Comparison of ENCODE assay signal across 8 mouse cellular contexts in genomic region chr17:35590410-35591218, GRCm38 (mm10). TPM values are rescaled to one million over a fixed set of nuclear protein-coding genes. Genes with fewer than 3 reads are reported as not detected.
DNase-seq lines count a peak whose midpoint lies in the region; ATAC-seq and TF ChIP-seq lines count a peak whose summit lies in the region.

No protein-coding gene starts in this region.

- no peak overlapping the region for H3K4me3 ChIP-seq in limb, embryonic 13.5 days
- H3K4me3 ChIP-seq in myocyte = no peak overlapping the region

- 0 out of 2 replicates have a peak, but pooled peaks cover 5% of the 10 kb centered on the region for H3K4me1 ChIP-seq in limb, embryonic 13.5 days

- no peak overlapping the region for H3K27ac ChIP-seq in limb, embryonic 13.5 days

- no peaks in the 10 kb centered on the region for H3K79me2 ChIP-seq in myocyte (ENCODE audit: control insufficient read depth, insufficient read depth)

- 34% methylated on average over 21 of the region's 21 CpGs for WGBS in limb, embryonic 13.5 days

- H3K9ac ChIP-seq in limb, embryonic 13.5 days = no peak overlapping the region

- no peaks in the 10 kb centered on the region for H3K36me3 ChIP-seq in limb, embryonic 13.5 days
- H3K36me3 ChIP-seq in myocyte (ENCODE audit: control insufficient read depth, insufficient read depth) = no peaks in the 10 kb centered on the region
- no peaks in the 10 kb centered on the region for H3K36me3 ChIP-seq in splenic B cell, adult 2 months (ENCODE audit: control insufficient read depth, insufficient read depth, low read length, poor library complexity, severe bottlenecking)

- ATAC-seq in limb, embryonic 13.5 days (ENCODE audit: low FRiP score, low read depth) = peak; percentile 78

- H3ac ChIP-seq in myocyte (ENCODE audit: control insufficient read depth, insufficient read length) = no peak overlapping the region

- peak overlapping the region; percentile 45 for H3K4me2 ChIP-seq in limb, embryonic 13.5 days (replicated peaks)
- peak overlapping the region; percentile 98 for H3K4me2 ChIP-seq in myocyte (ENCODE audit: low read depth)

- H3K27me3 ChIP-seq in limb, embryonic 13.5 days = 0 out of 2 replicates have a peak, but pooled peaks cover 4% of the 10 kb centered on the region
- no peaks in the 10 kb centered on the region for H3K27me3 ChIP-seq in myocyte (ENCODE audit: control insufficient read depth, insufficient read depth, insufficient read length)
- H3K27me3 ChIP-seq in splenic B cell, adult 2 months (ENCODE audit: control insufficient read depth, insufficient read depth, low read length, poor library complexity, severe bottlenecking) = no peaks in the 10 kb centered on the region

- peaks cover 3% of the 10 kb centered on the region; the same call in 1 of the 2 replicates for H3K9me3 ChIP-seq in limb, embryonic 13.5 days

- DNase-seq in 416B (ENCODE audit: low read depth) = peak; percentile 92
- DNase-seq in adrenal gland, postnatal 10 days = peak; percentile 87
- DNase-seq in embryo, embryonic 9.5 days (ENCODE audit: extremely low spot score) = peak; percentile 69
- peak; percentile 68 to 78 for DNase-seq in gastrocnemius, postnatal 4 days (ENCODE audit: low spot score in 2 of 2)
- DNase-seq in kidney, adult 9 months = peak; percentile 73
- peak; percentile 76 for DNase-seq in splenic B cell, adult 2 months (ENCODE audit: low read depth, low spot score)

- TF ChIP-seq POLR2A in myocyte (IDR thresholded peaks at IDR 0.05; ENCODE audit: insufficient read length, low read depth) = no peak

TF ChIP-seq in myocyte, 11 proteins besides CTCF, POLR2A, EP300 and RAD21:
- TF ChIP-seq POLR2AphosphoS2 (IDR thresholded peaks at IDR 0.05; ENCODE audit: insufficient read length, low read depth) = no peak
- no peak for TF ChIP-seq MYOD1 (IDR thresholded peaks at IDR 0.05; ENCODE audit: control insufficient read depth in 1 of 3, insufficient read length in 2 of 3, low read depth in 2 of 3)
- no peak for TF ChIP-seq TCF12 (IDR thresholded peaks at IDR 0.05; ENCODE audit: insufficient read depth, poor library complexity, severe bottlenecking)
- TF ChIP-seq SRF (IDR thresholded peaks at IDR 0.05; ENCODE audit: control insufficient read depth, insufficient read length, low read depth) = no peak

RNA-seq across cellular contexts. Expression of gene Sfta2, which starts 10.7 kb away (rescaled TPM):
- total RNA-seq in adrenal gland, postnatal 10 days (2021) = not detected
- total RNA-seq in gastrocnemius, postnatal 4 days (2021) = not detected
- polyA plus RNA-seq in limb, embryonic 13.5 days (2015; fragmentation: Nextera tagmentation; extraction: Ambion mirVana) = not detected in 2 replicates
- not detected for polyA plus RNA-seq in myocyte (2012; fragmentation: generic; extraction: Trizol)

RNA-seq across cellular contexts. Expression of gene 2300002M23Rik, which starts 23.4 kb away (rescaled TPM):
- total RNA-seq in adrenal gland, postnatal 10 days (2021) = not detected
- total RNA-seq in gastrocnemius, postnatal 4 days (2021) = not detected
- polyA plus RNA-seq in limb, embryonic 13.5 days (2015; fragmentation: Nextera tagmentation; extraction: Ambion mirVana) = 0.38 TPM in 1 of 2 replicates, not detected in the other
- polyA plus RNA-seq in myocyte (2012; fragmentation: generic; extraction: Trizol) = not detected

RNA-seq across cellular contexts. Expression of gene Gm9573, which starts 35.8 kb away (rescaled TPM):
- not detected for total RNA-seq in adrenal gland, postnatal 10 days (2021)
- not detected for total RNA-seq in gastrocnemius, postnatal 4 days (2021)
- not detected in 2 replicates for polyA plus RNA-seq in limb, embryonic 13.5 days (2015; fragmentation: Nextera tagmentation; extraction: Ambion mirVana)
- polyA plus RNA-seq in myocyte (2012; fragmentation: generic; extraction: Trizol) = not detected

RNA-seq across cellular contexts. Expression of gene Cdsn, which starts 38.7 kb away (rescaled TPM):
- under 1 TPM; 0.24 to 0.30 TPM for total RNA-seq in adrenal gland, postnatal 10 days (2021)
- under 1 TPM; 0.29 to 0.39 TPM for total RNA-seq in gastrocnemius, postnatal 4 days (2021)
- polyA plus RNA-seq in limb, embryonic 13.5 days (2015; fragmentation: Nextera tagmentation; extraction: Ambion mirVana) = 0.06 and 0.11 TPM in 2 replicates
- polyA plus RNA-seq in myocyte (2012; fragmentation: generic; extraction: Trizol) = 55.4 TPM

RNA-seq across cellular contexts. Expression of gene Mucl3, which starts 52.9 kb away (rescaled TPM):
- total RNA-seq in adrenal gland, postnatal 10 days (2021) = not detected
- not detected for total RNA-seq in gastrocnemius, postnatal 4 days (2021)
- polyA plus RNA-seq in limb, embryonic 13.5 days (2015; fragmentation: Nextera tagmentation; extraction: Ambion mirVana) = 0.11 and 0.24 TPM in 2 replicates
- polyA plus RNA-seq in myocyte (2012; fragmentation: generic; extraction: Trizol) = 0.05 TPM
